Mouse (Mus musculus) kidney, postnatal 25 days (tissue): Measurements from ENCODE around the gene Fam216a.
A peak's percentile ranks its signal among the peaks of the same experiment; 100 is the strongest.

ENCODE experiments used
- DNase-seq, 2 experiments: peaks; one replicate each; pipeline ENCODE4 v3.0.0; 2021; ENCODE audit warnings: mixed read lengths in 2 of 2

The Fam216a gene

DNA sequence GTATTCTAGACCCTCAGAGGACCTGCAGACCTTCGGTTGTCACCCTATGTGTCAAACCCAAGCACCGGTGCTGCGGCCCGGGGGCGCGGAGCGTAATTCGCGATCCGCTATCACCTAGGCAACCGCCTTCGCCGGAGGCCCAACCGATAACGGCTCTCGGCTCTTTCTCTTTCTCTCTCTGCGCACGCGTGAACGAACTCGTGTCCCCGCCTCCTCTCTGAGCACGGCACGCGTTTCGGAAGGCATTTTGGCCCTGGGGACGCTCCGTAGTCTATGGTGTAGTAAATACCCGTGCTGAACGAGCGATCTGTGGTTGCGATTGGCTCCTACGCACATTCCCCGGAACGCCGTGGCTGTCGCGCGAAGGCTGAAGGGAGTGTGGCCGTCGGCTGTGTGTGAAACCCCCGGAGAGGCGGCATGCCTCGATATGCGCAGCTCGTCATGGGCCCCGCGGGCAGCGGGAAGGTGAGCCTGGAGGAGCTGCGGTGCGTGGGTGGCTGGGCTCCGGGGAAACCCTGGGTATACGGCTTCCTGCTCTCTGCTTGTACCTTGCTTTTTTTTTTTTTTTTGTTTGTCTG is at the start of gene Fam216a:
Gene Fam216a, minus strand, starts transcription at position 173 of the 578 bp plus-strand sequence.
- peak; percentile 99 for DNase-seq

DNA sequence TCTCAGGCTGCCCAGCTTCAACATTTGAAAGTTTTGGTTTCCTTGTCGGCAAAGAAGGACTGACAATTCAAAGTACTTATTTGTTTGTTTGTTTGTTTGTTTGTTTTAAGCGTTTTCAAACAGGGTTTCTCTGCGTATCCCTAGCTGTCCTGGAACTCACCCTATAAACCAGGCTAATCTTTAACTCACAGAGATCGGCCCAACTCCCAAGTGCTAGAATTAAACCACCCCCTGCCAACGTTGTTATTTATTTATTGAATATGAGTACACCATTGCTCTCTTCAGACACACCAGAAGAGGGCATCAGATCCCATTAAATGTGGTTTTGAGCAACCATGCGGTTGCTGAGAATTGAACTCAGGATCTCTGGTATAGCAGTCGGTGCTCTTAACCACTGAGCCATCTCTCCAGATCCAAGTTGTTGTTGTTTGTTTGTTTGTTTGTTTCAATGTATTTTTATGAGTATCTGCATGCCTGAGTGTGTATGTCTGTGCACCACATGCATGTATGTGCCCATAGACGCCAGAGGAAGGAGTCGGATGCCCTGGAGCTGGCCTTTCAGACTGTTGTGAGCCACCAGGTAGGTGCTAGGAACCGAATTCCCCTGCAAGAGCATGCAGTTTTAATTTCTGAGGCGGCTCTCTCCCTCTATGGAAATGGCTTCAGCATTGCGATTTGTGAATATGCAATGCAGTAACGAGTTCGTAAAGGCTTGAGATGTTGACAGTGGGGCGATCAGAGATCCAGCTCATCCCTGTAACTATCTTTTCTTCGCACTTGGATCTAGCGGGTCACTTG is 49.3 kb upstream of the Fam216a start, which contains the start of gene Anapc7:
Gene Anapc7, plus strand, starts transcription at position 423 of the 798 bp plus-strand sequence.
- no peak for DNase-seq

DNA sequence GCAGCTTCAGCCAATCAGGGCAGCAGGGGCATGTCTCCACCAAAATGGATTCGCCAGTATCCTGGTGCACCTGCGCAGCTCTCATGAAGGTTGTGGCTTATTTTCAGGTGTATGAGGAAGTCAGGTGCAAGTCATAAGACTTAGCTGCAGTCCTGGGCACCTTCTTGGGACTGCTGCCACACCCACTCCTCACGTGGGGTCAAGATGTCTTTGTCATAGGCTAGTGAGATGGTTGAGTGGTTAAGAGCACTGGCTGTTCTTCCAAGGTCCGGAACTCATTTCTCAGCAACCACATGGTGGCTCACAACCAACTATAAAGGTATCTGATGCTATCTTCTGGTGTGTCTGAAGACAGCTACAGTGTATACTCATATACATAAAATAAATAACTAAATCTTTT is 48.5 kb upstream of the Fam216a start:
- peak; percentile 80 to 91 for DNase-seq

DNA sequence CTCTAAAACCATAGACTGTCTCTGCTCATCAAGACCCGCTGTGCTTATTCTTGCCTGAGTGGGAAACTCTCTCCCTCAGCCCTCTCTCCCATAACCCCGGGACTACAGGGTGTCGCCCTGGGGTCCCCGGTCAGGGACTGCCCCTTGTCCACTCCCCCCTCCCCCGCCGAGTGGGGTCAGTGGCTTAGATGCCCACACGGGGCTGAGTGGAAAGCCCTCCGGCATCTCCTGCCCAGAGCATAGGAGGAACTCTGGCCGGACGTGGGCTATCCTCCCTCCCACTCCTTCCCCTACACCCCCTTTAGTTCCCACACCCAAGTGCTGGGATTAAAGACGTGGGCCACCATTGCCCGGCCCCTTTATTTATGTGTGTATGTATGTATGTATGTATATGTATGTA is 43.3 kb upstream of the Fam216a start:
- DNase-seq: no peak

DNA sequence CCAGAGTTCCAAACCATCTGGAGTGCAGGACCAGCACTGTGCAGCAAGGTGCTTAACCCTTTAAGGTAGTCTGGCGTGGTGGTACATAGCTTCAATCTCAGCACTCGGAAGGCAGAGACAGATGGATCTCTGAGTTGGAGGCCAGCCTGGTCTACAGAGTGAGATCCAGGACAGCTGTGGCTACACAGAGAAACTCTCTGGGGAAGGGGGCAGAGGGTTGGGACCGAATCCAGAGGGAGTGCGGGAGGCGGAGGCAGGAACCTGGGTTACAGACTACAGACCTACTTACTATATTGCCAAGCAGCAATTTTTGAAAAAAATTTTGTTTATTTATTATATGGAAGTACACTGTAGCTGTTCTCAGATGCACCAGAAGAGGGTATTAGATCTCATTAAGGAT is 42.2 kb upstream of the Fam216a start:
- DNase-seq: no peak

DNA sequence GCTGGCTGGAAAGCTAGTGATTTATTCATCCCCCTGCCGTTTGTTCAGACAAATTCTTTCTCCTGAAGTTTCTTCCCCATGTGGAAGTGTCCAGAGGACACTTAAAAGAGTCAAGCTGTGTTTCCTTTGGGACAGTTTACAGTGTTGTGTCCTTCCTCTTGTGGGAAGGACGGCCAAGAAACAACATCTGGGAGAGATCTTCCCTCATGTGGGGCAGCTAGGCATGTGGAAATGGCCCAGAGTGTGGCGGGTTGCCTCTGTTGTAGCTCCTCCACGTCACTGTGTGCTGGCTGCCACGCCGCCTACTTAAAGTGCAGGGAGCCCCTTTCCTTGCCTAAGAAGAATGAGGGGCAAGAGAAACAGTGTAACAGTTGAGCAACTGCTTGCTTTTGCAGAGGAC is 40.7 kb upstream of the Fam216a start:
- peak; percentile 32 to 58 for DNase-seq

DNA sequence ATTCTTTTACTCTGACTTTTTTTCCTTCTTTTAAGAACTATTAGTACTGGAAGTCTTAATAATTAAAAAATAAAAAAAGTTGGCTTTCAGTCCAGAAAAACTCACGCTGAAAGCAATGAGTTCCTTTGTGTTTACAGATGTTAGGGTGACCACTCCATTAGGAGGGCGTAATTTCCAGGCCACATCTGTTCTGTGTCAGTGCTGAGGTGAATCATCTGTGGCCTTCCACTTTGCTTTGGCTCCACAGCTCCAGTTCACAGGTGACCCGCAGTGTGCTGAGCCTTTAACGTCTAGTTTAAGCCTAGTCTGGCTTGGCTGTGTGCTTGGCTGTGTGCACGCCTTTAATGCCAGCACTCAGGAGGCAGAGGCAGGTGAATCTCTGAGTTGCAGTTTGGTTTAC is 39.7 kb upstream of the Fam216a start:
- DNase-seq: no peak

DNA sequence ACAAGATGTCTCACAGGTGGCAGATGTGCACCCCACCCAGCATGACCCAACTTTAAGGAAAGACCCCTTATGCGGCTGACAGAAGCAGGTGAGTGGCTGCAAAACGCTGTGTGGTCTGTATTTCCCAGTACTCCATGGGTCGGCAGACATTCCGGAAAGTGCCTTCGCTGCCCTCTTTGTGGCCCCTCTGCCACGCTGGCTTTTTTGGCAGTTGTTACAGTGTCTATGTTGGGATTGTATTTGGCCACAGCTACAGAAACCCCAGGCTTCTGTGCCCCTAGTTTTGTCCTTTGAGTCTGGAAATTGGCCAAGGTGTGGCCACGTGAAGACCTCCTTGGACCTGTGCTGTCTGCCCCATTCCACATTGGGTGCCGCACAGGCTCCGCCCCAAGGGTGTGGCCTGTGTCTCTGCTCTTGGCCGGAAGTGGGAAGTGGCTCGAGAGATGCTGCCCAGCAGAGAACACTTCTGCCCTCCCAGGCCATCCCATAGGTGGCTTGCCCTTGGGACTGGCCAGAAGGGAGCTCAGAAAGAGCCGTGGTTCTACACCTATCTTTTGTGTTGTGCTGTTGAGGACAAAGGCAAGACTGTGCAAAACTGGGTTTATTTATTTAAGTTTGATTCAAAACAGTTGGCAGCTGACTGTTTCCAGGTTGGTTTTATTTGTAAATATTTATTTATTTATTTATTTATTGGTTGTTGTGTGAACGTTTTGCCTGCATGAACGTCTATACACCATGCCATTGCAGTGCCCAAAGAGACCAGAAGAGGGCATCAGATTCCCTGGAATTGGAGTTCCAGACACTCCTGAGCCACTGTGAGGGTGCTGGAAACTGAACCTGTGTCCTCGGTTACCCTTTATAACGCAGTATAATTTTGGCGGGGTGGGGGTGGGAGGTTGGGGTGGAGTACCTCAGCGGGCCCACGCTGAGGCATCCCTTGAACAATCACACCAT is 37.8 kb upstream of the Fam216a start:
- DNase-seq: no peak

DNA sequence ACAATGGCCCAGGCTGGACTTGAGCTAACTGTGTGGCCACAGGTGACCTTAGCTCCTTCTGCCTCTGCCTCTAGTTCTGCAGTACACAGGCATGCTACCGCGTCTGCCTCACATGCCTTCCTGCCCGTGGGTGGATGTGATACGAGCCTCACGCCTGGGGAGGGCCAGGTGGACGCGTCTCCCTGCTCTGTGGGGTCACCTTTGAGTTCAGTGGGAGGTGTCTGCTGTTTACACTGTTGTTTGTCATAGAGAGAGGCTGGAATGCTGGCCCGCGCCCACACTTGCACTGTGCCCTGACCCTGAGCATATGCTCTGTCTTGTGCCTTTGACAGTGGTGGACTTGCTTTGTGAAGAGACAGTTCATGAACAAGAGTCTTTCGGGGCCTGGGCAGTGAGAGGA is 33.4 kb upstream of the Fam216a start:
- no peak for DNase-seq

DNA sequence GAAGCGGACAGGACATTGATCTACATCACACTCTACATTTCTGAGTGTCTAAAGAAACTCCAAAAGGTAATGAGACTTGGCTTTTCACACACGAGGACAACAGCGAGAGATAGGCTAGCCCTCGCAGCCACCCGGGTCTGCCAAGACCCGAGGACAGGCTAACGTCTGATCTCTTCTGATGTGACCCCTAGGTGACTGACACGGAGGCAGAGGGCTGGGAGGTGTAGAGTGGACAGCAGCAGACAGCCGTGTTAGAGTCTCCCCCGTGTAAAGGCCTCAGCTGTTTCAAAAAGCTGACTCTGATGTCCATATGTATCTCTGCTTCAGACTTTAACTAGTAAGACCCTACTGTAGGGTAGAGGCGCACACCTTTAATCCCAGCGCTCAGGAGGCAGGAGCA is 31.2 kb upstream of the Fam216a start:
- no peak for DNase-seq

DNA sequence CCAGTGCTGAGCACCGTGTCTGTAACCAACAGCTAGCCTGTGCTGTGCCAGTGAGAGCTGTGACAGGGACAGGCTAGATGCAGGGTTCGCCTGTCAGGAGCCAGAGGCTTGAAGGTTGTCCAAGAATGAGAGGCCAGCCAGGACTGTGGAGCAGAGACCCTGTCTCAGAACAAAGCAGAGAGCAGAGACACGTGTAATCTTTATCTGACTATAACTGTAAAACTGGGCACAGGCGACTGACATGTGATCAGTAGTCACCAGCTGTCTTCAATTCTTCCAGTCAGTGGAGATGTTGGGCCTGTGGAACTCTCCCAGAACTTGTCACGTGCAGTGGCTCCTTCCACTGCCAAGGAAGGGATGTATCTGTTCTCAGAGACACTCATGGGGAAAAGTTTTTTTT is 30.6 kb upstream of the Fam216a start:
- no peak for DNase-seq

DNA sequence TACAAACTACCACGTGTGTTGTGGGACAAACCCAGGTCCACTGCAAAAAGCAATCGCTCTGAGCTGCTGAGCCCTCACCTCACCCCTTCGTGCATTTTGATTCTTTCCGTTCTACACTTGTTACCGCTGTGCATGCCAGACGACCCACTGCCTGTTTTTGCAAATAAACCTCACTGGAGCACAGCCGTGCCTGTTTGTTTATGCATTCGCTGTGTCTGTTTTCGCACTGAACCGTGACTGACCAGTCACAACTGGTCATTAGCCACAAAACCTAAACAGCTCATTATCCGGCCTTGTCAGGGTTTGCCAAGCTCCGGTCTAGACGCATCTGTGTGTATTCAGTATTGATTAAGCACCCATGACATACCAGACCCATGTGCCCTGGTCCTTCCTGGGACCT is 30.0 kb upstream of the Fam216a start:
- DNase-seq: no peak

DNA sequence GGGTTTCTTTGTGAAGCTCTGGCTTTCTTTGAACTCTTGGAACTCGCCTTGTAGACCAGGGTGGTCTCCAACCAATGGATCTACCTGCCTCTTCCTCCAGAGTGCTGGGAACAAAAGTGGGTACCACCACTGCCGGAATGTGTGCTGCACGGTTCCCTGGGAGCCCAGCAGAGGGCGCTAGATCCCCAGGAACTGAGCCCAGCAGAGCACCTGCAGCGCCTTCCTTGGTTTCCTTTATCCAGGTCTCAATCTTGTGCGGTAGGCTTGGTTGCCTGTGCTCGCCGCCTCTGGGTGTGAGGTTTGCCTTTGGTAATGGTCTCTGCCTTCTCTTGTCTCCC is 29.1 kb upstream of the Fam216a start:
- peak; percentile 68 to 79 for DNase-seq

DNA sequence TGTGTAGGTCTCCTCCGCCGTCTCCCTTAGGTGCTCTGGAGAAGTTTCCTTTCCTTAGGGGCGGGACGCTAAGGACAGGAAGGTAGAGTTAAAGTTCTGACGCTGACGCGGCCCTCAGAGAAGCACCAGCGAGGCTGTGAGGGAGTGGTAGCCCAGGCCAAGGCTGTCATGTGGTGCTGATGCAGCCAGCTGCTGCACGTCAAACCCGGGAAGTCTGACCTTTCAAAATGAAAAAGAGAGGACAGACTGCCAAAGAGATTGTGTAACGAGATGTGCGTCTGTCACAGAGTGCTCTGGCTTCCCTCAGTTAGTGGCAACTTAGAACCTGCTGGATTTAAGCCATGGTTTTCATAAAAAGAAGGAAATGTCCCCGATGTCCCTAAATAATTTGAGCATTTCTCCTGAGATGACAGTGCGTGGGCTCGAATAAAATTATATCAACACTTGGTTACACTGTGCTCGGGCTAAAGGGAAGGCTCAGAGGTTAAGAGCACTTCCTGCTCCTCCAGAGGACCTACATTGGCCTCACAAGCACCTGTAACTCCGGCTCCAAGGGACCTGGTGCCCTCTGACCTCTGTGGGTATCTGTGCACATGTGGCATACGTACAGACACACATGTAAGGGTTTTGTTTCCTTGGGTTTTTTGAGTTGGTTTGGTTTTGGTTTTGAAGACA is 28.6 kb upstream of the Fam216a start:
- peak; percentile 68 to 87 for DNase-seq

DNA sequence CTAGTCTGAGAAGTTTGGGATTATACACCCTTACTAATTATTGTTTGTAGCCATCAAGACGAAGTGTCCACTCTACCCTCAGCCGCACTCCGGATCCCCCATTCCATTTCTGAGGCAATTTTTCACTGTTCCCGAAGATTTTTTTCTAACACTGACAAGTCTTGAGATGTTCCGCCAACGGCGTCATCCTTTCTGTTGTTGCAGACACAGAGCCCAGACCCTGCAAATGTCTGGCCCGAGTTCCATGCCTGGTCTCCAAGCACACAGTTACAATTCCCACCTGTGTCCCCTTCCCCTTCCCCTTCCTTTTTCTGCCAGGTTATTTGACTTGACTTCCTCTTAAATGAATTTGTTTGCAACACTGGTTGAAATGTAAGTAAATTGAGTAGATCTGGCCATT is 27.7 kb upstream of the Fam216a start:
- no peak for DNase-seq

DNA sequence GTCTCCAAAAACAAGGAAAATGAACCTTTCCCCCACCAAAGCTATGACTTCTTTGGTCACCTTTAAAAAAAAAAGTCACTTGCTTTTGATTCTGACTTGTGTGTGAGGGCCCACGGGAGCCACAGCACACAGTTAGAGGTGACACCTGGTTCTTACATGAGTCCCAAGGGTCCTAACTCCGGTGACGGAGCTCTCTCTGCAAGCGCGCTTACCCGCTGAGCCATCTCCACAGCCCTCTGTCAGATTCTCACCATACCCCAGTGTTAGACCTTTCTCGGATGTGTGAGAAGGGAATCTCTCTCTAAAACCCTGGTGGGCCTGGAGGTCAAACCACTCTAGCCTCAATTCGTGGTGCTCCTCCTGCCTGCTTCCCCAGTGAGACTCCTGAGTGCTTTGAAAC is 25.3 kb upstream of the Fam216a start:
- DNase-seq: no peak

DNA sequence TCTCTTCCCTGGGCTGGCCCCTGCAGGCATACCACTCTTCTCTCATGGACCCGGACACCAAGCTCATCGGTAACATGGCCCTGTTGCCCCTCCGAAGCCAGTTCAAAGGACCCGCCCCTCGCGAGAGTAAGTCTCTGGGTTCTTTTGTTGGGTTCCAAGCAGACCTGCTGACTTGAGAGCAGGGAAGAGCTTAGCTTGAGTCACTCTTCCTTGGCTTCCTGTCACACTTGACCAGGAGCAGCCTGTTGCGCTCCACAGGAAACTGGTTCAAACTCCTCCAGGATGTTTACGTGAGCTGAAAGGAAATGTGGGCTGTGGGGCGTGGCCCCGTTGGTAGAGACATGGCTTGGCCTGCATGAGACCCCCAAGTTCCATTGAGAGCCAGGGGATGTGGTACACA is 24.6 kb upstream of the Fam216a start:
- peak; percentile 74 to 85 for DNase-seq

DNA sequence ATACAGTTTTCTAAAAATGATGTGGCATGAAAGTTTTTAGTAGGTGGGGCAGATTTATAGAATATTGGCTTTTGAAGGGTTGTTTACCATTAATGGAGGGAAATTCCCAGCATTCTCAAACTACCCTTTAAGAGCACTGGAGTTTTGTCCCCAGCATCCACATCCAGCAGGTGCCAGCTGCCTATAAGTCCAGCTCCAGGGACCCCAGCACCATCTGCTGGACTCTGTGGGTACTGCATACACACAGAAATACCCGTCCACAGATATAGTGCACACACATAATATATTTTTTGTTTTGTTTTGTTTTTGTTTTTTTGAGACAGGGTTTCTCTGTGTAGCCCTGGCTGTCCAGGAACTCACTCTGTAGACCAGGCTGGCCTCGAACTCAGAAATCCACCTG is 21.7 kb upstream of the Fam216a start:
- DNase-seq: peak; percentile 83 to 90

DNA sequence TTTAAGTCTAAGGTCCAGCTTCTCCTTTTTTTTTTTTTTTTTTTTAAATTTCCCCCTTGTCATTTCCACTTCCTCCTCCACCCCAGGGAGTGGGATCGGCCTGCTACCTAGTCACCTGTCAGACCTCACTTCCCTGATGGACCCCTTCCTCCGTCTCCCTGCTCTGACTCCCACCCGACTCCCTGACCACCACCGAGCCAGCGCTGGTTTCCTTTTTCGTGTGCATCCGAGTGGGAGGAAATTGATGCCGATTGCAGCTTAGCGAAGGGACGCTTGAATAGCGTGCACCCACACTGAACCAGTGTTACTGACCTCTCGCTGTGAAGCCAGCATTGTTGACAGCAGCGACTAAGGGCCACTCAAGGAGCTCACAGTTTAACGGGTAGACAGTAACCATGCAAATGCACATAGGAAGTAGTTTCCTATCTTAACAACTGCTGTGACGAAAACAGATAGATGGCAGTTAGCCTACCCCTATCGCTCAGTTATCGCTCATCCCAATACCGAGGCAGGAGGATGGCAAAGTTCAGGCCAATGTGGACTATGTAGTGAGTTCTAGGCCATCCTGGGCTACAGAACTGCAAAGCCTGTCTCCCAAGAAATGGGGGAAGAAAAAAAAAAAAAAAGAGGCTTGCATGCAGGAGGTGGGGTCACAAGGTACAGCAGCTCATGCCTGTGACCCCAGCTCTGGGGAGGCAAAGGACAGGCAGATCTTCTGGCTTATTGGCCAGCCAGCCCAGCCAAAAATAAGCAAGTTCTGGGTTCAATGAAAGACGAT is 20.3 kb upstream of the Fam216a start:
- DNase-seq: peak; percentile 19 to 62

DNA sequence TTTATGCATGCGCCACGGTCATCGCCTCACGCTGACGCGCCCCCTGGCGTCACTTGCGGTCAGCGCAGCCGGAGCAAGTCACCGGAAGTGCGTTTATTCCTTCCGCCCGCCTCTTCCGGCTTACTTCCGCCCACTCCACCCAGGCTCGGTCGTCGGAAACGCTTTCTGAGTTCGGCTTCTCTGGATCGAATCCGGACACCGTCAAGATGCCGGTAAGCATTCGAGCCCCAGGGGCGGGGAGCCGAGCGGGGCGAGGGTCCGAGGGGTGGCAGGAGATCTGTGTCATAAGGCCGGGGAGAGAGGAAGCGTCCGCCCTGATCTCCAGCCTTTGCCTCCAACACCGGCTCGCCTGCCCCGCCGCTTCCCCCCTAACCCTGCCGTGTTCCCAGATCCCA is 19.6 kb upstream of the Fam216a start, which contains the start of gene Arpc3:
Gene Arpc3, plus strand, starts transcription at position 93 of the 395 bp plus-strand sequence.
- DNase-seq: peak; percentile 93

DNA sequence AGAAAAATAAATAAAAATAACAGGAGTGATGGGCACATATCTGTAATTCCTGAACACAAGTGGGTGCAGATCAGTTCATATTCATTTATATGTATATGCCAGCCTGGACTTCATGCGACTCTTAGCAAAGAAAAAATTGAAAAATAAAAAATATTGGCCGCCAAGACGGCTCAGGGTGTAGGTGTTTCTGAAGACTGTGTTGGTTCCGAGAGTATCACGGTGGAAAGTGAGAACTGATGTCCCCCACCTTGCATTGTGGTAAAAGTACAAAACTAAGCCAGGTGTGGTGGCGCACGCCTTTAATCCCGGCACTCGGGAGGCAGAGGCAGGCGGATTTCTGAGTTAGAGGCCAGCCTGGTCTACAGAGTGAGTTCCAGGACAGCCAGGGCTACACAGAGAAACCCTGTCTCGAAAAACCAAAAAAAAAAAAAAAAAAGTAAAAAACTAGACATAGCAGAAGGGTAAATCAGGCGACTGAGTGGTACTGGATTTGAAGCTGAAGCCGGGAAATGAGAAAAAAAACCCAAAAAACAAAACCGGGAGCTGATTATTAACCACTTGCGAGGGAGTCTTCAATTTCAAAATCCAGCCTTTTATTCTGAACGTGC is 19.1 kb upstream of the Fam216a start:
- DNase-seq: no peak

DNA sequence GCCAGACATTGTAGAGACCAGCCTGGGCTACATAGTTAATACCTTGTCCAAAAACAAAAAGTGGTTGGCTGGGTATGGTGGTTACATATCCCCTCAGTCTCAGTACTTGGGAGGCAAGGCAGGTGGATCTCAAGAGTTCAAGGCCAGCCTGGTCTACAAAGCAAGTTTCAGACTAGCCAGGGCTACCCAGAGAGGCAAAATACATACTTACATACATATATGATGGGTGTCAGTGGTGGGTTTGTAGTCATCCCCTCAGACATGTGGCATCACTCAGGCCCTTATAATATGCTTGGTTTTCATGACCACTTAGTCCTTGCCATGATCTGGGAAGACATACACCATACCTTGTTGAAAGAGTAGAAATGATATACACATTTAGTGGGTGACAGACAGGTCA is 18.5 kb upstream of the Fam216a start:
- DNase-seq: no peak
